Mouse (Mus musculus): ENCODE data around the gene Taco1.
A peak's percentile ranks its signal among the peaks of the same experiment; 100 is the strongest.
"Not testable (repeated sequence)": the region's sequence is repeated elsewhere in the genome, so short reads cannot be mapped to it uniquely, and the experiment has no call there.

Taco1 gene

DNA sequence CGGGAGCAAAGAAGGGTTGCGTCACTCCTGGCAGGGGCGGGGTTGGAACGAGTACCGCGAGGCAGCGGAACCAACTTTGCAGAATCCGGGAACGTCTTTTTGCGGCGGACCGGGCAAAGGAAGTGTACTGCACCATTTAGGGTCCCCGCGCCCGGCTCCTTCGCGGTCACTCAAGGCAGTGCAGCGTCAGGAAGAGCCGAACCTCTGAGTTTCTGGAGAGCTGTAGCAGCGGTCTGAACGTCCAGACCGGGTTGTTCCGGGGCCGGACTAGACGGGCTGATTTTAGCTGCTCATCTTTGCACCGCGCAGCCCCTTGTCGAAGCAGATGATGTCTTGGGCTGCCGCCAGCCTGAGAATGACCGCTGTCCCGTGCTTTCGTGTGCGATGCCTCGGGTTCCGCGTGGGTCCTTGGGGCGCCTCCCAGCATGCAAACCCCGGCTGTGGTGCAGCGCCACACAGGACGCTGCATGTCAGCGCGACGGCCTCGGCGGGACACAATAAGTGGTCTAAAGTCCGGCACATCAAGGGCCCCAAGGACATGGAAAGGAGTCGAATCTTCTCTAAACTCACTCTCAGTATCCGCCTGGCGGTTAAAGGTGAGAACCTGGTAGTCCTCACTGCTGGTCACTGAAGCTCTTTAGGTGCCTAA, at the start of gene Taco1:
Taco1 (plus strand) TSS at position 139 of the 649 bp plus-strand sequence.
- peak; percentile 79; the same call in 1 of the 2 replicates for ATAC-seq (ENCODE audit: insufficient number of reproducible peaks, low FRiP score, low TSS enrichment)

DNA sequence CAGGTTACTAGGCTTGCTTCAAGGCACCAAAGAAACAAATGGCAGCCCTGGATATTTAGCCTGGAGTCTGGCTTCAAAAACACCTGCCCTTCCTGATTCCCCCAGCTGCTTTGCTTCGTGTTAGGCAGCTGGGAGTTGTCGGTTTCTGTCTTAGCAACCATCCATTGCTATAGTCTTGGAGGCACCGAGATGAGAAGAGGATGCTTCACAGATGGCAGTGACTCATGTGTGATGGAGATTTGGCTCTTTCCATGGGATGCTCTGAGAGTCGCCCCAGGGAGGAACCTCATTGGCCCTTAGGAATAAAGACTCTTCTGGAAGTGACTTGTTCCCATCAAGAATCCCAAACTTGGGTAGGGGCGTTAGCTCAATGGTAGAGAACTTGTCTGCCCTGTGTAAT, 49.4 kb upstream of the Taco1 start:
- ATAC-seq (ENCODE audit: insufficient number of reproducible peaks, low FRiP score, low TSS enrichment), result no peak

DNA sequence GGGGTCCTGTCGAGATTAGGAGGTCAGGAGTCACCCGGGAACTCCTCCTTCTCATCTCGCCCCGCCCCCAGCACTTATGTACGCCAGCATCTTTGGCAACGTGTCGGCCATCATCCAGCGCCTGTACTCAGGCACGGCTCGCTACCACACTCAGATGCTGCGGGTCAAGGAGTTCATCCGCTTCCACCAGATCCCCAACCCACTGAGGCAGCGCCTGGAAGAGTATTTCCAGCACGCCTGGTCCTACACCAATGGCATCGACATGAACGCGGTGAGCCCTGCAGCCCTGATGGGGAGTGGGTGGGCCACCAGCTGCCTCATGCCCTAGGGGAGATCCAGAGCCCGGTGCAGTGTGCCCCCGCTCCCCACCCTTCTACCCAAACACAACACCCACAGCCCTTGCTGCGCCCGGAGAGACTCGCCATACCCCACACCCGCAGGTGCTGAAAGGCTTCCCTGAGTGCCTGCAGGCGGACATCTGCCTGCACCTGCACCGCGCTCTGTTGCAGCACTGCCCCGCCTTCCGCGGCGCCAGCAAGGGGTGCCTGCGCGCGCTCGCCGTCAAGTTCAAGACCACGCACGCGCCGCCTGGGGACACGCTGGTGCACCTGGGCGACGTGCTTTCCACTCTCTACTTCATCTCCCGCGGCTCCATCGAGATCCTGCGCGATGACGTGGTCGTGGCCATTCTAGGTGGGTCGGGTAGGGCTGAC, 45.7 kb upstream of the Taco1 start:
- ATAC-seq (ENCODE audit: insufficient number of reproducible peaks, low FRiP score, low TSS enrichment), result peak; percentile 40; the same call in 1 of the 2 replicates

DNA sequence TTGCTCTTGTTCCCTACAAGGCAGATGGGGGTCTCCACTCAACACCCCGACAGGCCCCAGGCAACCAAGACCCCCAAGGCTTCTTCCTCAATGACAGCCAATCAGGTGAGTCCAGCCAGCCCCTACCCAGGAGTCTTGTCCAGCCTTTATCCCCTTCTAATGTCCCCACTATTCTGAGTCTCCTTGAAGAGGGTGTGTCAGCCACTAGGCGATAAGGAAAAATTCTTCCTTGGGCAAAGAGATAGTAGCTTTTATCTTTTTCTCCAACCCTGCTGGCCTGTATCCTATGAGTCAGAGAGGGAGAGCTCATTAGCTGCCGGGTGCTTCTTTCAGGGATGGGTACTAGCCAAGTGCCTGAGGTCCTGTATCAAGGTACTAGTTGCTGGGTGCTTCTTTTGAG, 40.1 kb upstream of the Taco1 start:
- no peak for ATAC-seq (ENCODE audit: insufficient number of reproducible peaks, low FRiP score, low TSS enrichment)

DNA sequence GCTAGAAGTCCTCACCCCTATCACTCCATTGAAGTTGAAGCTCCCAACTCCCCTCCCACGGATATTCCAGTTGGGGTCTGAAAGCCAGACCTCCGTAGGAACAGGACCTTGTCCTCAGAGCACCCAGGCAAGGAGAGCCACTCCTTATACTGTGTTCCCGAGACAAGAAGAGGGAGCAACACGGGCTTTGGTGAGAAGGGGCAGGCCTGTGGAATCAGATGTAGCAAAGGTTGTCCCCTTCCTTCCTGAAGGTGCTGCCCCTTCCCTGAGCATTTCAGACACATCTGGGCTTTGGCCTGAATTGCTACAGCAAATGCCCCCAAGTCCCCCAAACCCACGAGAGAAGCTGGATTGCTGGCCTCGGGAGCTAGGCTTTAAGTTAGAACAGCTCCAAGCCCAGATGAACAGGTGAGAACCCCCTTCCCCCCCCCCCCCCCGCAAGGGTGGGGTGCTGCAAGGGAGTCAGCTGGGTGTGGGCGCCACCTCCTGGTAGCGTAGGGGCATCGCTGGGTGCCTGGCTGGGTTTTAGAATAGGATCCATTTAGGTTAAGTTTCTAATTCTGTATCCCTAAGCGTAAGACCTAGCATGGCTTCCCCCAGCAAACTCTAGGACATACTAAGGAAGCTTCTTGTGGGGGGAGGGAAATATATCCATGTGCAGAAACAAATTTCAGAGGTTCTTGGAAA, 39.3 kb upstream of the Taco1 start:
- ATAC-seq (ENCODE audit: insufficient number of reproducible peaks, low FRiP score, low TSS enrichment), result no peak; the same call in 1 of the 2 replicates

DNA sequence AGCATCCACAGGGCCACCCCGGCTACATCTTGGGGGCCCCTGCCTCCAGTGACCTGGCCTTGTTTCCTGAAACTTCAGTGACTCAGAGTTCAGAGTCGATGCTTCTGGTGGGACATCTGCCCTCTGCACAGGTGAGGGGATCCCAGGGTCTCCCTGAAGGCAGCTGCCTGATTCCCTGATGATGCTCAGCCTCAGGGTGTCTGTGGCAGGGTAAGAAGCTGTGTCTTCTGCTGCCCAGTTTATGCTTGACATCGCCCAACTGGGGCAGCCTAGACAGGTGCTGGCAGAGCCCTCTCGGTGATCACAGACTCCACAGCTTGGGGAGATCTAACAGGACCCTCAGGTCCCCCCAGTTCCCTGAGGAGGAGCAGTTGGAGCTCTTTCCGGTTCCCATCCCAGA, 38.3 kb upstream of the Taco1 start:
- no peak for ATAC-seq (ENCODE audit: insufficient number of reproducible peaks, low FRiP score, low TSS enrichment)

DNA sequence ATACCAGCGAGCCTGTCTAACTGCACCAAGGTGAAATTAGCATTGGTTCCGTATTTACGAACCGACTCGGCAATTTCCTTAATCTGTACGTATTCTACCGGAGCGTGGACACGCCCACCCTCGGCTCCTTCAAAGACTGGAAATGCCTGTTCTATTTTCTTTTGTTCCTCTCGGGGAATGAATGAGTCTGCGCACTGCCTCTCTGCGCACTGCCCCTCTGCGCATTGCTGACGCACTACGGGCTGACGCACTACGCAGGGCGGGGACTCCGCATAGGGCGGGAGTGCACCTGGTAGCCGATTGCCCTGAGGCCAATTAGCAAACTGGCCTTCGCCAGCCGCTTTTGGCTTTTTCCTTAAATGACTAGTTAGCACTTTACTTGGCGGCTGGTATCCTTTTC, 33.8 kb upstream of the Taco1 start:
- not testable (repeated sequence) for ATAC-seq (ENCODE audit: insufficient number of reproducible peaks, low FRiP score, low TSS enrichment)

DNA sequence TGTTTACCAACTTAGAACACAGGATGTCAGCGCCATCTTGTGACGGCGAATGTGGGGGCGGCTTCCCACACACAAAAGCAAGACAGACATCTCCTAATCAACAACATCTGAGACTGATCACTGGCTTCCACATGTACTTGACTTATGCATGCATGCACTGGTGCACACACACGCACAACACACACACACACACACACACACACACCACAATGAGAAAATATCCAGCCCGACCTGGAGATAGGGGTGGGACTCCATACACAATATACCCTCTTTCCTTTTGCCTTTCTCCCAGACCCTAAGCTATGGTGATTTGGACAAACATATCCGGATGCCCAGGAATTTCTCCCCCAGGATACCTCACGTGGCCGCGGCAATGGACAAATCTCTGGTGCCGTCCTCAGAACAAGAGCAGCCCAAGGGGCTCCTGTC, 32.4 kb upstream of the Taco1 start:
- no peak for ATAC-seq (ENCODE audit: insufficient number of reproducible peaks, low FRiP score, low TSS enrichment)

DNA sequence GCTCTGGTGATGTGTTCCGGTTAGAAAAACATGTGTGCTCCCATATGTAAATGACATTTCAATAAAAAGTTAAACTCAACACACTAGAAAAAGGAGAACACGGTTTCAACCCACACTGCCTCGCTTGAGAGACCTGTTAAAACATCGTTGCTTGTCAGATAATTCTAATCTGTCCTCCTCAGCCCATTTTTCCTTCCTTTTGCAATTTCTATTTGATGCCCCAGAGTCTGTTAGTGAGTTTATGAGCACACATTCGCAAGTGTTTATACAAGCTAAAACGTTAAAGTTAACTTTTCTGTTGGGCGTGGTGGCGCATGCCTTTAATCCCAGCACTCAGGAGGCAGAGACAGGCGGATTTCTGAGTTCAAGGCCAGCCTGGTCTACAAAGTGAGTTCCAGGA, 30.9 kb upstream of the Taco1 start:
- no peak for ATAC-seq (ENCODE audit: insufficient number of reproducible peaks, low FRiP score, low TSS enrichment)

DNA sequence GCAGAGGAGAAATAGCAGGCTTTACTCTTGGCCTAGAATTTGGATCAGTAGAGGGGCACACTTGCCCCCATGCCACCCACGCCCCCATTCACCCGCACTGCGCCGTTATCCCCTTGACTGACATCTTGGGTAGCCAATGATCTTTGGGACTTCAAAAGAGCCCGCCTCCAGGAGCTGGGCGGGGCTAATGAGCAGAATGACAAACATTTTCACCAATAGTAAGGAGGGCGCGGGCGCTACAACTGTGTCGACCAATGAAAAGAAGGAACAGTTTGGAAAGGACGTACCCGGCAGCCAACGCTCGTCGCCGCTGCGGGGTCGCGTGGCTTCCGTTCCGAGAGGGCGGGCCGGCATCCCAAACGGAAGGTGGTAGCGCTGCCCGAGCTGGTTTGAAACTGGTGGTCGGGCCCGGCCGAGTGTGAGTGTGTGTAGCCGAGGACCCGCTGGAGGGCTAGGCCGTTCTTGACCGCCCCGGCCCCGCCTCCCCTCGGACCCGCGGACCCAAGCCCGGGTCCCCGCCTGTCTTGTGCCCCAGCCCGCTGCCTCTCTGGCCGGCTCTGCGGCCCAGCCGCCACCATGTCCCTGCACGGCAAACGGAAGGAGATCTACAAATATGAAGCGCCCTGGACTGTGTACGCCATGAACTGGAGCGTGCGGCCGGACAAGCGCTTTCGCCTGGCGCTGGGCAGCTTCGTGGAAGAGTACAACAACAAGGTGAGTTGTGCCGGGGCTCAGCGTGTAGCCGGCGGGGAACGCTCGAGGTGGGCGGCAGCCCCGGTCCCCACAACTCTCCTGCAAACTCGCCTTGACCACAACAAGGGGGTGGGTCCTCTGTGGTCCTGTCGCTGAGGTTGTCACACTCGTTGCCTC, 29.1 kb upstream of the Taco1 start, which contains the start of gene Dcaf7:
Dcaf7 (plus strand) TSS at position 325 of the 870 bp plus-strand sequence.
- ATAC-seq (ENCODE audit: insufficient number of reproducible peaks, low FRiP score, low TSS enrichment), result peak; percentile 98

DNA sequence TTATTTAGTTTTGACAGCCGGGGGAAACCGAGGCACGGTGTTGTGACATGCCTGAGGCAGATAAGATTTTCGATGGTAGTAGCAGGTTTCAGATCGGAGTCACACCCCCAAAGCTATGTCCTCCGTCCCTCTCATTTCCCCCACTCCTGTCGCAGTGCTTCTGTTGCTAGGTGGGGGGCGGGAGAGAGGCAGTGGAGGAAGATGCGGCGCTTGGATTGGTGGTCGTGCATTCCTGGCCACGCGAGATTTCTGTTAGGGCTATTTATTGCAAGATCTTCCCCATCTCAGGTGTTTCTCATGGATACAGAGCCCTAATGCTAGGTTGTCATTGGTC, 28.5 kb upstream of the Taco1 start:
- no peak for ATAC-seq (ENCODE audit: insufficient number of reproducible peaks, low FRiP score, low TSS enrichment)

DNA sequence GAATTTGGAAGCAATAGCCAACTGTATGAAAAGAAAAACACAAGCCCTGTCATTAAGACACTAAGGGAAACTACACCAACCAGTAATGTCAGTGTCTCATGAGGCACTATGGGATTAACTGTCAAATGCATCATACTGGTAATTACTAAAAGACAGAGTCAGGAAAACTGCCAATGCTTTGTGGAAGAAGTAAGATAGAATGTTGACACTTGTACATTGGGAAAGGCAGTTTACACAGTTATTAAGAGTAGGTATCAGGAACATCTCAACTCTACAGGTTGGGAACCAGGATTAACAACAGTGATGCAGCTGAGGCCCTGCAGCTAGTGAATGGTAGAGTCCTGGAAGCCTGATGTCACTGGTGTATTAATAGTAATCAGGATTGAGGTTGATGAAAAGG, 21.5 kb upstream of the Taco1 start:
- no peak for ATAC-seq (ENCODE audit: insufficient number of reproducible peaks, low FRiP score, low TSS enrichment)

DNA sequence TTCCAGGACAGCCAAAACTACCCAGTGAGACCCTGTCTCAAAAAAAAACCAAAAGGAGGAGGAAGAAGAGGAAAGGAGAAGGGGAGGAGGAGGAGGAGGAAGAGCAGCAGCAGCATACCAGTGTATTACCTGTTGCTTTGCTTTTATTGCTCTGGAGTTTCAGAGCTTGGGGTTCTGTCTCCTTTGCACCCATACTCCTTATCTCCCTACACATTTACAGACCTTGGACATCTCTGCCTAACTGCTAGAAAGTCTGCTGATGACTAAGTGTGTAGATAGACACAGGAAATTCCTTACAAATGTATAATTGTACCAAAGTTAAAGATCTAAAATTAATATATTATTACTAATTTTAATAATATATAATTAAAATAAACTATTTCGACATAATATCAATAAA, 20.6 kb upstream of the Taco1 start:
- no peak for ATAC-seq (ENCODE audit: insufficient number of reproducible peaks, low FRiP score, low TSS enrichment)

DNA sequence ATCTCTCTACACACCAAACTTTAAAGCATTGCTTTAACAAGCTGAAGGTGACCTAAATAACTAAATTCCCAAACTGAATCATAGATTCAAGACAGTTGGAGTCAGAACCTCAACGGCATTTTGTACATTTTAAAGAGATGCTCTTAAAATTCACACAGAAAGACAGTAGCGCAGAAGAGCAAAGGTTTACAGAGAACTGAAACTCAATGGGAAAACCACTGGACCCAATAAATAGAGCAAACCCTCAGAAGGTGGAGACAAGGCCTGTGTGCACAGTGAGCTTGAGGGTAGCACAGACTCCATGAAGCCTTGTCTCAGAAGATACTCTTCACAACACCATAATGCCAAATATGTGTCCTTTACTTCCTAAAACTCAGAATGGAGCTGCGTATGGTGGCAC, 20.1 kb upstream of the Taco1 start:
- no peak for ATAC-seq (ENCODE audit: insufficient number of reproducible peaks, low FRiP score, low TSS enrichment)

DNA sequence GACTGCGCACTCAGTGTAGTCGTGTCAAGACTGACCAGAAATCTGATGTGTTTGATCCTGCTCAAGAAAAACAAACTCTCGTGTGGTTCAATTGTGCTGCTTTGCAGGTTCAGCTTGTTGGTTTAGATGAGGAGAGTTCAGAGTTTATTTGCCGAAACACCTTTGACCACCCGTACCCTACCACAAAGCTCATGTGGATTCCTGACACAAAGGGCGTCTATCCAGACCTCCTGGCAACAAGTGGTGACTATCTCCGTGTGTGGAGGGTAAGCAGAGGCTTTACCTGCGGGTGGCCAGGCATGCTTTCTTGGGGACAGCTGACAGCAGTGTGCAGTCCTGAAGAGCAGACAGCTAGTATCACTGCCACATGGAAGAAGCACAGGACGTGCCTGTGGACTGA, 19.3 kb upstream of the Taco1 start:
- no peak for ATAC-seq (ENCODE audit: insufficient number of reproducible peaks, low FRiP score, low TSS enrichment)

DNA sequence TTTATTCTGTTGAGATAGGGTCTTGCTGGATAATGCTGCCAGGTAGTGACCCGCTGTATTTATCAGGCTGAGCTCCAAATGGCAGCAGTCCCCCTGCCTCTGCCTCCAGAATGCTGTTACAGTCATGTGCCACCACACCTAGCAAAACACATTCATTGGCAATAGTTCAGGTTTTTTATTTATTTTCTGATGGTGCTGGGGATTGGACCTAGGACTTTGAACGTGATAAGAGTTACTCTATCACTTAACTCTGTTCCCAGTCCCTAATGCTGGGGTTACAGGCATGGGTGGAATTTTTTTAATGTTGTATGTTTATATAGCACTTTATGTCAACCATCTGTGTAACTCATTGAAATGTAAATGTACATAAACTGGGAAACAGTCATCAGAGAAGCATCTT, 11.9 kb upstream of the Taco1 start:
- no peak for ATAC-seq (ENCODE audit: insufficient number of reproducible peaks, low FRiP score, low TSS enrichment)

DNA sequence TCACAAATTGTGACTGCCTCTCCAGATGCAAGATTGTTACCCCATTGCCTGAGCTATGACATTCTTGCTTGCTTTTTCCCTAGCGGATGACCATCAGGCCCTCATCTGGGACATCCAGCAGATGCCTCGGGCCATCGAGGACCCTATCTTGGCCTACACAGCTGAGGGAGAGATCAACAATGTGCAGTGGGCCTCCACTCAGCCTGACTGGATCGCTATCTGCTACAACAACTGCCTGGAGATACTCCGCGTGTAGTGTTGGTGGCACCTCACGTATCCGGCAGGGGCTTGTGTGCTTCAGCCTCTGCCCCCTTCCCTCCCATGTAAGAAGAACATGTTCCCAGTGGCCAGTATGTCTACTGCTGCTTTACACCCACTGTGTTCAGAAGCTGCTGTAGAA, 11.3 kb upstream of the Taco1 start:
- ATAC-seq (ENCODE audit: insufficient number of reproducible peaks, low FRiP score, low TSS enrichment), result no peak

DNA sequence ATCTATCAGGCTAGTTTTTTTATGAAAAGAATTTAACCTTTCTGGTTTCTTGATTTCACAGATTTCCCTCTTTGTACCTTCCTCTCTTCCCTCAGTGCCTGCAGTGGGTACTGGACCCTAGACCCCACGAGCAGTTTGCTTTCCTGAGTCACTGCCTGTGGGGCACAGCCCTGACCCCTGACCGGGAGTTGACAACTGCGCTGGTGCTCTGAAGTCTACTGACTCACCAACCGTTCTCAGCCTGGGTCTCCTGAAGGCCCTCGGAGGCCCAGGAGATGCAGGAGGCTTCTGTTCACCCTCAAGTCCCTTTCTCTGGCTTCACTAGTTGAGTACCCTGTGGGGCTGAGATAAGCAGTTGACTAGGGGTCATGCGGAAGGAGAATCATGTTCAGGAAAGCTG, 10.5 kb upstream of the Taco1 start:
- no peak for ATAC-seq (ENCODE audit: insufficient number of reproducible peaks, low FRiP score, low TSS enrichment)

DNA sequence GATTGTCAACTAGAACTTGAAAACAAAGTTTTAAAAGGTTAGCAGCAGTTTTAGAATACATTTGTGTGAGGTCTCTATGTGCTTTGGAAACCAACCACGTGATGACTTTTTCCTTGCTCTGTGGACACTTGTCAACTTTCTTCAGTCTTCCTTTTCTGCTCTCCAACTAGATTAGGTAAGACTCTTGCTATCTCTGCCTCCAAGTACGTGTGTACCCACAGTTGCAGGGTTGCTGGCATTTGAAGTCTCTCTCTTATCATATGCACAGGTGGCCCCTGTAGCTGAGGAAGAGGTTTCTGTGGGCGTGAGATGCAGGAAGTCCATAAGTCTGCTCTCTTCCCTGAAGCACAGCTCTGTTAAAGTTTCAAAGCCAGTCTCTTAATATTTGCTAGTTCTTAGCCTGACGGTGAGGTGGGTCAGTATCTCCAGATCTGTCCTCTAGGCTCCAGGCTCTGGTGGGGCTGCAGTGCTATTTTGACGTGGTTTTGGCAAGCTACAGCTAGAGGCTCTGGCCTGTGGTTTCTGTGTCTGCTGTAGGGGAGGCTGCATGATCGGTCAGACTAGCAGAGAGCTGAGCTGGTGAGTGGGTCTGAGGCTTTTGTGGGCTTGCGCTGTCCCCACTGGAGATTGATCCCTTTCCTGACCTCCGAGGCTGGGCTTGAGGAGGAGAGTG, 8.9 kb upstream of the Taco1 start:
- no peak for ATAC-seq (ENCODE audit: insufficient number of reproducible peaks, low FRiP score, low TSS enrichment)

DNA sequence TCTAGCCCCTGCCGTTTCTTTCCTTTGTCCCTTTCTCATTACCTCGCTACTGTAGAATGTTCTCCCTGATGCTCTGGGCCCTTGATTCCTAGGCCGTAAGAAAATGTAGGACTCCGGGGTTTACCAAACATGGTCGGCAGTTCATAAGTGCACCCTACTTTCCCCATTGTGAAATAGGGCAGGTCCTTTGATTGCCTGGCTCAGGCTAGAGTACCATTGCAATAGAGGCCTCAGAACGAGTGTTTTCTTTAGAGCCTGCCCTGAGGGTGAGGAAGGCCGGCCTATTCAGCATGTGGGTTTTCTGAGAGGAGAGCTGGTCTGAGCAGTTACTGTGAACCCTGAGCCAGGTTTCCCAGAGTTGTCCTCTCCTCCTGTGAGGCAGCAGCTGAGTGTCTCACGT, 7.8 kb upstream of the Taco1 start:
- ATAC-seq (ENCODE audit: insufficient number of reproducible peaks, low FRiP score, low TSS enrichment), result no peak
